Mouse (Mus musculus) frontal cortex, postnatal 36 days (tissue): ENCODE results near the gene Cd68.
"Not testable (repeated sequence)": the region's sequence is repeated elsewhere in the genome, so short reads cannot be mapped to it uniquely, and the experiment has no call there.

Experiments
- DNase-seq, 2 experiments: peaks; one replicate each; pipeline ENCODE4 v3.0.0; 2022; ENCODE audit warnings: low spot score in 2 of 2

Gene Cd68

DNA sequence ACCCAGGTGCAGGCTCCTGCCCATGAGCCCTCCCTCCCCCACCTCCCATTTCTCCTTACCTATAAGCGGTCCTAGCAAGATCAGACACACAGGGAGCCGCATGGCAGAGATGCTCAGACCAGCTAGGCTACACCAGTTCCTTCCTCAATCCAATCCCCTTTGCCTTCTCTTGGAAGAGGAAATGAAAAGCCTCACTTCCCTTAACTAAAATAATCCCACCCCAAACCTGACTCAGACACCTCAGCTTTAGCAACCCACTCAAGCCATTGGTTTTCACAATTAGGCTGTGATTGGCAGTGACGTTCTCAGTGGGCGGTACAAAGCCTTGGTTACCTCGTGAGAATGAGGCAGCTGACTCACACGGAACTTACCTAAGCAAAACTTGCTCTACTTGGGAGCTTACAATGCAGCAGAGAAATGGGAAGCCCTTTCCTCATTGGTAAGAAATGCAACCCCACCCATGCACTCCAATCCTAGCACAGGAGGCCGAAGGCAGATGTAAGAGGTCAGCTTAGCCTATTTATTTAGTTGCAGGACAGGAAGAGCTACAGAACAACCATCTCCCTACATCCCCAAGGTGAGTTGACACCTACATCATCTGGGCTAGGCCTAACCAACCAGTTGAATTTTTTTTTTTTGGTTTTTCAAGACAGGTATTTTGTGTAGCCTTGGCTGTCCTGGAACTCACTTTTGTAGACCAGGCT is at the start of gene Cd68:
Gene Cd68 (minus strand): TSS at position 193 of the 704 bp plus-strand sequence.
- DNase-seq: peak; percentile 66 to 78

DNA sequence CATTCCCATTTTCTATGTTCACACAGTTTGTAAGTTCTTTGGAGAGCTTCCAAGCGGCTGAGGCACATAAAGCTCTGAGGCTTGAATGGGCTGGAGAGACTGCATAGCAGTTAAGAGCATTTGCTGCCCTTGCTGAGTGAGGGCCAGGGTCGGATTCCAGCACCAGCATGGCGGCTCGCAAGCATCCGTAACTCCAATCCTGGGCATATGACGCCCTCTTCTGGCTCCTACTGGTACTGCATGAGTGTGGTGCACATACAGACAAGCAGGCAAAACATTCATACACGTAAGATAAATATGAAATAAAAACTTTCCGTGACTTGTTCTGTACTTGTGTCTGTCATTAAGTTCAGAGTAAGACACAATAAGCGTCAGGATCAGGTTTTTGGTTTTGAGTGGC is 49.5 kb upstream of the Cd68 start:
- no peak for DNase-seq

- DNase-seq: no peak
These were observed 48.8 kb upstream of the Cd68 start for GRCm38 (mm10) chr11:69714636-69715329.

DNA sequence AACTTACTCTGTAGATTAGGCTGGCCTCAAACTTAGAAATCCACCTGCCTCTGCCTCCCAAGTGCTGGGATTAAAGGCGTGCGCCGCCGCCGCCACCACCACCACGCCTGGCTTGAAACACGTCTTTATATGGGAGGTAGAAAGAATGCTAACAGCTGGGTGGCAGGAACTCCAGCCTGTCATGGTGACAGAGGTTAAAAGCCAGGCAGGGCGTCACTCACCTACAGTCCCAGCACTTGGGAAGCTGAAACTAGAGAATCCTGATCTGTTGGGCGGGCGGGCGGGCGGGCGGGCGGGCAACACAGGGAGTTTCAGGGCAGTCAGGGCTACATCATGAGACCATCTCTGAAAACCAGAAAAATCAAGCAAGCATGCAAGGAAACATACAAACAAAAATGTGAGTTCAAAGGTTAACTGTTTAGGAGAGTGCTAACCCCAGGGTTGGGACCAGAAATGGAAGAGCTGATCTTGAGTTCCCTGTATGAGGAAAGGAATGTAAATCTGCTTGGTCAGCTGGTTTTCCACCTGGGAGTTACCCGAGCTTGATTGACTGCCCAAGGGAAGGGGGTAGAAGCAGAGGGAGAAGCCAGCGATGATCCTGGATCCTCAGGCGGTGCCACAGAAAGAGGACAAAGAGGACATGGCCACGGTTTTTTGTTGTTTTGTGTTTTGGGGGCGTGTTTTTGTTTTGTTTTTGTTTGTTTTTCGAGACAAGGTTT is 47.2 kb upstream of the Cd68 start:
- no peak for DNase-seq

GRCm38 (mm10) chr11:69711082-69711481 is 45.1 kb upstream of the Cd68 start:
- DNase-seq: no peak

- DNase-seq: no peak
These were observed 44.5 kb upstream of the Cd68 start for GRCm38 (mm10) chr11:69710470-69710869.

- no peak for DNase-seq
These were observed 43.8 kb upstream of the Cd68 start for GRCm38 (mm10) chr11:69709554-69710446.

DNA sequence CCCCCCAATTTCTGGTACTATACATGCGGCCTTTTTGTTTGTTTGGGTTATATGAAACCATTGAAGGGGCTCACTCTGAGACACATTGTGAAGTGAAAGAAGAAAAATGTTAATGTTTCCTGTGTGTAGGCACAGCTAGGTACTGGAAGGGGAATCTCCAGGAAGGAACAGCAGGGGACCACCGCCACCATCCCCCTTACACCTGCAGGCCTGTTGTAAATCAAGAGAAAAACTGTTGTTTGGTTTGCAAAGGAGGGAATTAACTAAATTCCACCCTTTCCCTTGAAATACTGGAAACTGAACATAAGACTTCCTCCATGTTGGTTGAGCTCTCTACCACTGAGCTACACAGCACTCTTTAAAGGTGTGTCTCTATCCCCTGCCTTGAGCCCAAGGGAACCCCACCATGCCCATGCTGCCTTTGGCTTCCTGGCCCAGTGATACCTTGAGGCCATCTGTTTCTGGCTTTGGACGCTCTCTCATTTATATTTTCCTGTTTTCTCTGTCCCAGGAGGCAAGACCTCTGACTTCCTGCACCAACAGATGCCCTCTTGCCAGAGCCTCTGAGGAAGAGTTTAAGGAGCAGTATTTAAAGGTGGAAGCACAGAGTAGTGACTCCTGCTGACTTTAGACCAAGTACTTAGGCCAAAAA is 42.8 kb upstream of the Cd68 start:
- DNase-seq: no peak

DNA sequence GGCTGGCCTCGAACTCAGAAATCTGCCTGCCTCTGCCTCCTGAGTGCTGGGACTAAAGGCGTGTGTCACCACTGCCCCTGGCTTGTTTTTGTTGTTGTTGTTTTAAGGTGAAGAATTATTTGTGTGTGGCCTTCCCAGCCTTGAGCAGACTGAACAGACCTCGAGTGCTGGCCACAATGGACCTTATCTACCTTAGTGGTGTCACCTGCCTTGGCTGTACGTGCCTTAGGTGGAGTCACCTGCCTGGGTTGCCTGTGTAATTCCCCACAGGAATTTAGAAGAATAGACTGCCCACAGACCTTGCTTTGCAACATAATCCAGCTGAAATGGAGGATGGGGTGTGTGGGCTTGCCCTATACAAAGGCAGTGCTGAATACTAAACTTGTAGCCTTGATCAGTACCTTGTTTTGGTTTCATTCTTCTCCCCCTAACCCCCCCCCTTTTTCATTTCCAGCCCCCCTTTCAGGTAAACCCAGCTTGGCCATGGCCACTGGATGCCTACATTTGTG is 42.0 kb upstream of the Cd68 start:
- no peak for DNase-seq

GRCm38 (mm10) chr11:69707480-69707847 is 41.5 kb upstream of the Cd68 start:
- no peak for DNase-seq

- DNase-seq: peak in 1 of 2 experiments; percentile 36
These were observed 41.0 kb upstream of the Cd68 start for GRCm38 (mm10) chr11:69706775-69707479.

DNA sequence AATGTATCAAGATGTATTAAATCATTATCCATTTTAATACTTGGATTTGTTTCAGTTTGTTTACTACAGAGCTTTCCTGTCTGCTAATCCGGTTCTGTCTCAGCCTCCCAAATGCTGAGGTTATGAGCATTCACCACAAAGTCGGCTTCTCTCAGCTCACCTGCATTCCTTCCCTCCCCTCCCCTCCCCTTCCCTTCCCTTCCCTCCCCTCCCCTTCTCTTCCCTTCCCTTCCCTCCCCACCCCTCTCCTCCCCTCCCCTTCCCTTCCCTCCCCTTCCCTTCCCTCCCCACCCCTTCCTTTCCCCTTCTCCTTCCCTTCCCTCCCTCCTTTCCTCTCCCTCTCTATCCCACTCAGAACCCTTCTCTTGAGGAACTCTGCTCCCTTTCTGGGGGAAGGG is 38.7 kb upstream of the Cd68 start:
- DNase-seq: no peak

DNA sequence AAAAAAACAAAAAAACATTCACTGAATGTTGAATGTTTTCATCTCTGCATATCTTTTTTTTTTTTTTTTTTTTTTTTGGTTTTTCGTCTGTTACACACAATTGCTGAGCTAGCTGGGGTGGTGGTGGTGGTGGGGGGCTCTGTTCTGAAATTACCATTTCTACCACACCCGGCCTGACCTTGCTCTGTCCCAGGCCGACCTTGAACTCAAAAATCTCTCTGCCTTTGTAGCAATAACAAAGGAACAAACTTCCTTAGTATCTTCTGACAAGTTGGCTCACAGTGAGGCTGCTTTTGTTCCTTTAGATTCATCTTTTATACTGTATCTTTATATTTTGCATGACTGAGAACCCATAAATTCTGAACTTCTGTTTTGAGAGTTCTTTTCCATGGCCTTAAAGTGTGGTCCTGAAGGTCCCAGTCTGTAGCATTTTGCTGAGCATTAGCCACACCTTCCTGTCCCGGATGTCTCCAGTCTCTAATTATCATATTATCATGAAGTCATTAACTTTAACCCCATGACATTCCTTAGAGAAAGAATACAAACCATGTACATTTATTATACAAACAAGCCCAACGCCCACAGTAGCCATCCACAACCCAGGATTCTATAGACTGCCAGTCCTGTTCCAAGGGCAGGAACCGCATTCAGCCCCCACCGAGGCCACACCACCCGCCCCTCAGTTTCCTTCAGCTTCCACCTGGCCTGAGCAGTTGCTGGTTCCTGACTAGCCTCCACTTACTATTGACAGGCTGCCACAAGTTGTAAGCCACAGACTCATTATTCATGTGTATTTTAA is 38.1 kb upstream of the Cd68 start:
- no peak for DNase-seq

- DNase-seq: not testable (repeated sequence)
These were observed 37.4 kb upstream of the Cd68 start for GRCm38 (mm10) chr11:69703381-69703780.

- DNase-seq: not testable (repeated sequence)
These were observed 36.9 kb upstream of the Cd68 start for GRCm38 (mm10) chr11:69702886-69703285.

GRCm38 (mm10) chr11:69699595-69699994 is 33.6 kb upstream of the Cd68 start:
- DNase-seq: no peak

DNA sequence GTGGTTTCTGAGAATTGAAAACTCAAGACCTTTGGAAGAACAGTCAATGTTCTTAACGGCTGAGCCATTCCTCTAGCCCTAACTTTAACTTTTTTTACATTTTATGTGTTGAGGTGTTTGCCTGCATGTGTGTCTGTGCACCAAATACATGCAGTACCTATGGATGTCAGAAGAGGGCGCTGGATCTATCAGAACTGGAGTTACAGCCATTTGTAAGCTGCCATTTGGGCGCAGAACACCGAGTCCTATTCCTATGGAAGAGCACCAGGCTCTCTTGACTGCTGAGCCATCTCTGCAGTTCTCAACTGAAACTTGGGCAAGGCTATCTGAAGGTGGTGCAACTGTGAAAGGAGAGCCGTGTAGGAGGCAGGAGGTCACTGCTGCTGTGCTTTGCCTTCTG is 32.6 kb upstream of the Cd68 start:
- no peak for DNase-seq

DNA sequence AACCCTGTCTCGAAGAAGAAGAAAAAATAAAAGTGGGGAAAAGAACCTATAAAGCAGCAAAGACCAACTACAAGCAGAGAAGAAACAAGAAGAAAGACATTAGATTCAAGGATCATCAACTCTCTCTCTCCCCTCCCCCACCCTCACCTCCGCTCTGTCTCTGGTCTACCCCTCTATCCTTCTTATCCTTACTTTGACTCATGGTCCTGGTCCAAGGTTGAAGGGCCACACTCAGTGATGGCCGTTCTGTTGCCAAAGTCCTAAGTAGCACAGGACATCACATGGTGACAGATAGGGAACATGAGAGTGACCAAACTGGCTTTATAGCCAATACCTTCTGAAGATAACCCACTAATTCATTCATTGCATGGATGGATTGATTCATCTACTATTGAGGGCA is 31.4 kb upstream of the Cd68 start:
- DNase-seq: no peak

- DNase-seq: peak in 1 of 2 experiments; percentile 51
These were observed 29.6 kb upstream of the Cd68 start, which contains the start of the genes Tnfsf12 and Tnfsfm13 for GRCm38 (mm10) chr11:69695361-69696181. Gene Tnfsf12 (minus strand): TSS chr11:69695849. Gene Tnfsfm13 (minus strand): TSS chr11:69696098.
